Mouse (Mus musculus): ENCODE data around the gene Helz2. TPM values are rescaled to one million over a fixed set of nuclear protein-coding genes. Genes with fewer than 3 reads are reported as not detected.

Gene Helz2
- polyA plus RNA-seq, 1 experiment from 2014 or later = 0.39 TPM

- no peaks in the 10 kb centered on the region for H3K4me1 ChIP-seq (ENCODE audit: control insufficient read depth, insufficient read depth, low read length)
- ATAC-seq (ENCODE audit: low FRiP score, low TSS enrichment) (no peak), DNase-seq (no peak)
- no peaks in the 10 kb centered on the region for H3K36me3 ChIP-seq (ENCODE audit: control insufficient read depth, insufficient read depth, low read length)
- no peak overlapping the region for H3K4me3 ChIP-seq (replicated peaks; ENCODE audit: low read depth, low read length)
- H3K9me3 ChIP-seq (ENCODE audit: control insufficient read depth, low read length) = no peaks in the 10 kb centered on the region
- no peak overlapping the region for H3K27ac ChIP-seq (replicated peaks; ENCODE audit: low read depth, low read length)
- H3K9ac ChIP-seq (replicated peaks; ENCODE audit: low read length) = no peak overlapping the region
- H3K4me2 ChIP-seq (ENCODE audit: low read length) = no peak overlapping the region
- 34% methylated on average over 11 of the region's 11 CpGs for WGBS
- H3K27me3 ChIP-seq (ENCODE audit: control insufficient read depth, insufficient read depth, low read length) = no peaks in the 10 kb centered on the region
These were observed 2.0 kb upstream of the Helz2 start for GRCm38 (mm10) chr2:181243706-181244394.

- H3K9ac ChIP-seq (replicated peaks; ENCODE audit: low read length) = no peak overlapping the region
- no peak overlapping the region for H3K4me3 ChIP-seq (replicated peaks; ENCODE audit: low read depth, low read length)
- DNase-seq = no peak
- no peak for ATAC-seq (ENCODE audit: low FRiP score, low TSS enrichment)
- H3K36me3 ChIP-seq (ENCODE audit: control insufficient read depth, insufficient read depth, low read length) = no peaks in the 10 kb centered on the region
- H3K4me1 ChIP-seq (ENCODE audit: control insufficient read depth, insufficient read depth, low read length) = no peaks in the 10 kb centered on the region
- no peak overlapping the region for H3K27ac ChIP-seq (replicated peaks; ENCODE audit: low read depth, low read length)
- no peaks in the 10 kb centered on the region for H3K9me3 ChIP-seq (ENCODE audit: control insufficient read depth, low read length)
- H3K27me3 ChIP-seq (ENCODE audit: control insufficient read depth, insufficient read depth, low read length) = no peaks in the 10 kb centered on the region
- WGBS = 73% methylated on average over 3 of the region's 3 CpGs
- H3K4me2 ChIP-seq (ENCODE audit: low read length) = no peak overlapping the region
These were observed 463 bp upstream of the Helz2 start for GRCm38 (mm10) chr2:181242314-181242665.

- Histone ChIP-seq H3K27me3 (ENCODE audit: control insufficient read depth, insufficient read depth, low read length) (no peaks in the 10 kb centered on the region), H3K4me1 (ENCODE audit: control insufficient read depth, insufficient read depth, low read length) (no peaks in the 10 kb centered on the region), H3K36me3 (ENCODE audit: control insufficient read depth, insufficient read depth, low read length) (no peaks in the 10 kb centered on the region), H3K4me2 (ENCODE audit: low read length) (no peak overlapping the region), H3K9me3 (ENCODE audit: control insufficient read depth, low read length) (no peaks in the 10 kb centered on the region), H3K4me3 (replicated peaks; ENCODE audit: low read depth, low read length) (no peak overlapping the region), H3K27ac (replicated peaks; ENCODE audit: low read depth, low read length) (no peak overlapping the region), H3K9ac (replicated peaks; ENCODE audit: low read length) (no peak overlapping the region)
- DNase-seq = no peak
- no peak for ATAC-seq (ENCODE audit: low FRiP score, low TSS enrichment)
- 93% methylated on average over 13 of the region's 13 CpGs for WGBS
These were observed 904 bp downstream of the Helz2 start for GRCm38 (mm10) chr2:181240806-181241440.

- Histone ChIP-seq H3K36me3 (ENCODE audit: control insufficient read depth, insufficient read depth, low read length) (no peaks in the 10 kb centered on the region), H3K9ac (replicated peaks; ENCODE audit: low read length) (no peak overlapping the region), H3K27ac (replicated peaks; ENCODE audit: low read depth, low read length) (no peak overlapping the region), H3K4me2 (ENCODE audit: low read length) (no peak overlapping the region), H3K9me3 (ENCODE audit: control insufficient read depth, low read length) (no peaks in the 10 kb centered on the region), H3K4me1 (ENCODE audit: control insufficient read depth, insufficient read depth, low read length) (no peaks in the 10 kb centered on the region), H3K27me3 (ENCODE audit: control insufficient read depth, insufficient read depth, low read length) (no peaks in the 10 kb centered on the region), H3K4me3 (replicated peaks; ENCODE audit: low read depth, low read length) (no peak overlapping the region)
- ATAC-seq (ENCODE audit: low FRiP score, low TSS enrichment) (no peak), DNase-seq (no peak)
- 93% methylated on average over 9 of the region's 9 CpGs for WGBS
These were observed 2.6 kb downstream of the Helz2 start for GRCm38 (mm10) chr2:181239261-181239660.

- Histone ChIP-seq H3K9ac (replicated peaks; ENCODE audit: low read length) (no peak overlapping the region), H3K4me2 (ENCODE audit: low read length) (no peak overlapping the region), H3K27me3 (ENCODE audit: control insufficient read depth, insufficient read depth, low read length) (no peaks in the 10 kb centered on the region), H3K4me1 (ENCODE audit: control insufficient read depth, insufficient read depth, low read length) (no peaks in the 10 kb centered on the region), H3K36me3 (ENCODE audit: control insufficient read depth, insufficient read depth, low read length) (no peaks in the 10 kb centered on the region), H3K9me3 (ENCODE audit: control insufficient read depth, low read length) (no peaks in the 10 kb centered on the region), H3K4me3 (replicated peaks; ENCODE audit: low read depth, low read length) (no peak overlapping the region), H3K27ac (replicated peaks; ENCODE audit: low read depth, low read length) (no peak overlapping the region)
- ATAC-seq (ENCODE audit: low FRiP score, low TSS enrichment) (no peak), DNase-seq (no peak)
- WGBS = 81% methylated on average over 2 of the region's 2 CpGs
These were observed 3.0 kb downstream of the Helz2 start for GRCm38 (mm10) chr2:181238861-181239260.

GRCm38 (mm10) chr2:181238091-181238610 lies 3.7 kb downstream of the Helz2 start:
- no peak for DNase-seq
- 64% methylated on average over 10 of the region's 10 CpGs for WGBS
- no peak overlapping the region for H3K9ac ChIP-seq (replicated peaks; ENCODE audit: low read length)

GRCm38 (mm10) chr2:181237251-181238014 lies 4.4 kb downstream of the Helz2 start:
- Histone ChIP-seq H3K4me1 (ENCODE audit: control insufficient read depth, insufficient read depth, low read length) (no peaks in the 10 kb centered on the region), H3K4me3 (replicated peaks; ENCODE audit: low read depth, low read length) (no peak overlapping the region), H3K36me3 (ENCODE audit: control insufficient read depth, insufficient read depth, low read length) (no peaks in the 10 kb centered on the region), H3K9ac (replicated peaks; ENCODE audit: low read length) (no peak overlapping the region), H3K4me2 (ENCODE audit: low read length) (no peak overlapping the region), H3K9me3 (ENCODE audit: control insufficient read depth, low read length) (no peaks in the 10 kb centered on the region), H3K27ac (replicated peaks; ENCODE audit: low read depth, low read length) (no peak overlapping the region), H3K27me3 (ENCODE audit: control insufficient read depth, insufficient read depth, low read length) (no peaks in the 10 kb centered on the region)
- ATAC-seq (ENCODE audit: low FRiP score, low TSS enrichment) (no peak), DNase-seq (no peak)
- WGBS = 89% methylated on average over 17 of the region's 17 CpGs

More at GRCm38 (mm10) chr2:181238091-181238610, 3.7 kb downstream of the Helz2 start:
- Histone ChIP-seq H3K9me3 (ENCODE audit: control insufficient read depth, low read length) (no peaks in the 10 kb centered on the region), H3K4me3 (replicated peaks; ENCODE audit: low read depth, low read length) (no peak overlapping the region), H3K27me3 (ENCODE audit: control insufficient read depth, insufficient read depth, low read length) (no peaks in the 10 kb centered on the region), H3K36me3 (ENCODE audit: control insufficient read depth, insufficient read depth, low read length) (no peaks in the 10 kb centered on the region), H3K4me2 (ENCODE audit: low read length) (no peak overlapping the region), H3K27ac (replicated peaks; ENCODE audit: low read depth, low read length) (no peak overlapping the region), H3K4me1 (ENCODE audit: control insufficient read depth, insufficient read depth, low read length) (no peaks in the 10 kb centered on the region)
- ATAC-seq (ENCODE audit: low FRiP score, low TSS enrichment) = no peak

- no peak overlapping the region for H3K4me3 ChIP-seq (replicated peaks; ENCODE audit: low read depth, low read length)
- DNase-seq = no peak
- ATAC-seq (ENCODE audit: low FRiP score, low TSS enrichment) = no peak
- H3K9ac ChIP-seq (replicated peaks; ENCODE audit: low read length) = no peak overlapping the region
- no peaks in the 10 kb centered on the region for H3K27me3 ChIP-seq (ENCODE audit: control insufficient read depth, insufficient read depth, low read length)
- no peak overlapping the region for H3K27ac ChIP-seq (replicated peaks; ENCODE audit: low read depth, low read length)
- no peaks in the 10 kb centered on the region for H3K9me3 ChIP-seq (ENCODE audit: control insufficient read depth, low read length)
- H3K36me3 ChIP-seq (ENCODE audit: control insufficient read depth, insufficient read depth, low read length) = no peaks in the 10 kb centered on the region
- H3K4me1 ChIP-seq (ENCODE audit: control insufficient read depth, insufficient read depth, low read length) = no peaks in the 10 kb centered on the region
- no peak overlapping the region for H3K4me2 ChIP-seq (ENCODE audit: low read length)
- WGBS = 84% methylated on average over 23 of the region's 23 CpGs
These were observed 5.9 kb downstream of the Helz2 start for GRCm38 (mm10) chr2:181235681-181236566.
